Mouse (Mus musculus): Measurements from ENCODE around the gene Rbm10. TPM values are rescaled to one million over a fixed set of nuclear protein-coding genes. Genes with fewer than 3 reads are reported as not detected.

Gene Rbm10
- total and polyA plus RNA-seq, 3 experiments, result 154 to 183 TPM; not detected in 1

DNA sequence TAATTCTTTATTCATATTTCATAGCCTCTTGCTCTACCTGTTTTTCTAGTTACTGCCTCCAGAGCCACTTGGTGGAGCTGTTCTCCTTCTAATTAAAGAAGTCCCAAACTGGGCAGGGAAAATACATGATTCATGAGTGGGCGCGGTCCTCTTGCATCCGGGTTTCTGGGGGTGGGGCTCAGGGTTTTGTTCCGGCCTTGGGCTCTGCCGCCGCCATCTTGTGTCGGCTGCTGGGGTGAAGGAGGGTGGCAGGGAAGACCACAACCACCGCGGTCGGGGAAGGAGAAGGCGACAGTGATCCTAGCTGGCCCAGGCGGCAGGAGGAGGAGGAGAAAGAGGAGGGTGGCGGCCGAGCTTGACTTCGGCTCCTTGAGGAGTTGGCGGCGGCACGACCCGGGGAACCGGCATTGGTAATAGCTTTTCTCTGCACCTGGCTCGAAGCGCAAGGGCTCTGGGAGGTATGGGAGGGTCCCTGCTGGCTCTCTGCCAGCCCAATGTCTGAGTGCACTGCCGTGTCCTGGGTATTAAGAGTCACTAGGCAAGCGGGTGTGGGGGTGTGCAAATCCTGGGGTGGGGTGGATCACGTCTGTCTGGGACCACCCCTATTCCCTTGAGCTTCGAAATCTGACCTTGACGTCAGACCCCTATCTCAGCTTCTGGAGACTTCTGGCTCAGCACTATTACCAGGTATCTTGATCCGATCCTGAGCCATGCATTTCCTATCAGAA lies 45.6 kb downstream of the Rbm10 start (continued):
- no peak for TF ChIP-seq GABPA (IDR thresholded peaks at IDR 0.05; ENCODE audit: low read depth, low read length)
- no peak for TF ChIP-seq POLR2AphosphoS5 (IDR thresholded peaks at IDR 0.05; ENCODE audit: borderline replicate concordance, low read depth, low read length)
- TF ChIP-seq MEF2A (IDR thresholded peaks at IDR 0.05; ENCODE audit: extremely low read depth, insufficient replicate concordance, low read depth, low read length, poor library complexity, severe bottlenecking), result 0 out of 2 replicates have a peak, but pooled peaks have one; percentile 43

DNA sequence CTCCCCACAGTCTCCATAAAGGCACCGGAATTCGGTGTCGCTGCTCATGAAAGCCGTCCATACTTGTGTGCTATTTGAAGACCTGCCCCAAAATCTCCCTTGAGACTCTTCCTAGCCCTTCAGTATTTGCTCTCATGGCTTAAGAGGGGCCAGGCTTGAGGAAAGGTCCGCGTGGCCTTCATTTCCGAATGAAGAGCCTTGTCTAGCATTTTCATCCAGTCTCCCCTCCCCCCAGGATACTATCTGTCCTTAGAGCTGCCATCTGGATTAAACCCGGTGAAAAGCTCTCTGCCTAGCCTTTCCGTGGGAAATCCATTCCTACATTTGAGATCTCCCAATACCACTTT lies 46.1 kb downstream of the Rbm10 start:
- peak overlapping the region; percentile 96 for H3K9ac ChIP-seq (ENCODE audit: control insufficient read depth, low read depth, low read length, poor library complexity, severe bottlenecking)
- H3K9me3 ChIP-seq (replicated peaks; ENCODE audit: insufficient read depth, low read length), result no peaks in the 10 kb centered on the region
- TF ChIP-seq NRF1 (IDR thresholded peaks at IDR 0.05; ENCODE audit: insufficient read depth, low read depth, low read length, poor library complexity, severe bottlenecking) (no peak), TBP (IDR thresholded peaks at IDR 0.05; ENCODE audit: low read depth, low read length) (0 out of 2 replicates have a peak, but pooled peaks have one; percentile 14)
- H3K4me3 ChIP-seq (ENCODE audit: control insufficient read depth in 1 of 2, insufficient read depth in 1 of 2, low read depth in 2 of 2, low read length in 2 of 2), result peak overlapping the region; percentile 72 to 85
- H3K27ac ChIP-seq (ENCODE audit: control insufficient read depth, low read depth, low read length), result peak overlapping the region; percentile 81
- peaks cover 20 to 47% of the 10 kb centered on the region in 2 experiments for H3K36me3 ChIP-seq (ENCODE audit: control insufficient read depth in 1 of 2, insufficient read depth in 2 of 2, low read length in 2 of 2)
- no peak for DNase-seq (ENCODE audit: low read depth, low spot score)
- peaks cover 13 to 32% of the 10 kb centered on the region in 2 experiments for H3K4me1 ChIP-seq (ENCODE audit: control insufficient read depth in 1 of 2, insufficient read depth in 2 of 2, low read length in 2 of 2)
- no peaks in the 10 kb centered on the region for H3K27me3 ChIP-seq (ENCODE audit: control insufficient read depth in 1 of 2, insufficient read depth in 2 of 2, low read length in 2 of 2)
- H3K79me2 ChIP-seq (ENCODE audit: control insufficient read depth, insufficient read depth, low read length, poor library complexity), result peaks cover 32% of the 10 kb centered on the region

- DNase-seq (ENCODE audit: low read depth, low spot score), result peak; percentile 99
- Histone ChIP-seq H3K4me1 (ENCODE audit: control insufficient read depth in 1 of 2, insufficient read depth in 2 of 2, low read length in 2 of 2) (peaks cover 8 to 16% of the 10 kb centered on the region in 2 experiments), H3K9me3 (replicated peaks; ENCODE audit: insufficient read depth, low read length) (no peaks in the 10 kb centered on the region), H3K79me2 (ENCODE audit: control insufficient read depth, insufficient read depth, low read length, poor library complexity) (peaks cover 27% of the 10 kb centered on the region), H3K4me3 (ENCODE audit: control insufficient read depth in 1 of 2, insufficient read depth in 1 of 2, low read depth in 2 of 2, low read length in 2 of 2) (peak within 1 kb of the TSS; percentile 90 to 91), H3K36me3 (ENCODE audit: control insufficient read depth in 1 of 2, insufficient read depth in 2 of 2, low read length in 2 of 2) (peaks cover 0 to 22% of the 10 kb centered on the region in 2 experiments; a peak in 3 of 4 replicates), H3K9ac (ENCODE audit: control insufficient read depth, low read depth, low read length, poor library complexity, severe bottlenecking) (peak within 1 kb of the TSS; percentile 97), H3K27ac (ENCODE audit: control insufficient read depth, low read depth, low read length) (peak within 1 kb of the TSS; percentile 94), H3K27me3 (ENCODE audit: control insufficient read depth in 1 of 2, insufficient read depth in 2 of 2, low read length in 2 of 2) (no peaks in the 10 kb centered on the region)
- TF ChIP-seq POLR2A (IDR thresholded peaks at IDR 0.05; ENCODE audit: control insufficient read depth in 1 of 2, insufficient read depth in 1 of 2, low read depth in 1 of 2, low read length in 2 of 2, poor library complexity in 1 of 2) (peak in 1 of 2 experiments; percentile 75; a peak in 2 of 4 replicates), EP300 (IDR thresholded peaks at IDR 0.05; ENCODE audit: low read depth in 1 of 2, low read length in 2 of 2) (0 out of 4 replicates have a peak, but pooled peaks of 1 of the 2 experiments have one; percentile 2), UBTF (IDR thresholded peaks at IDR 0.05; ENCODE audit: borderline replicate concordance, insufficient read depth, low read depth, low read length) (no peak), SIN3A (IDR thresholded peaks at IDR 0.05; ENCODE audit: low read length) (peak; percentile 59; the same call in 1 of the 2 replicates), NRF1 (IDR thresholded peaks at IDR 0.05; ENCODE audit: insufficient read depth, low read depth, low read length, poor library complexity, severe bottlenecking) (no peak), TBP (IDR thresholded peaks at IDR 0.05; ENCODE audit: low read depth, low read length) (peak; percentile 59), POLR2AphosphoS2 (IDR thresholded peaks at IDR 0.05; ENCODE audit: low read length) (peak; percentile 52; the same call in 1 of the 2 replicates), ETS1 (IDR thresholded peaks at IDR 0.05; ENCODE audit: low read depth, low read length) (no peak; the same call in 1 of the 2 replicates), CHD2 (IDR thresholded peaks at IDR 0.05; ENCODE audit: low read length) (peak; percentile 29; the same call in 1 of the 2 replicates), HCFC1 (IDR thresholded peaks at IDR 0.05; ENCODE audit: low read depth, low read length) (peak; percentile 73), NELFE (IDR thresholded peaks at IDR 0.05; ENCODE audit: low read depth, low read length) (peak; percentile 73), MAX (IDR thresholded peaks at IDR 0.05; ENCODE audit: low read length) (peak; percentile 70; the same call in 1 of the 2 replicates), MXI1 (IDR thresholded peaks at IDR 0.05; ENCODE audit: low read depth, low read length) (peak; percentile 23; the same call in 1 of the 2 replicates), ZNF384 (IDR thresholded peaks at IDR 0.05; ENCODE audit: low read depth, low read length) (peak; percentile 30; the same call in 1 of the 2 replicates), MYC (IDR thresholded peaks at IDR 0.05; ENCODE audit: low read depth, low read length) (peak; percentile 76), USF1 (IDR thresholded peaks at IDR 0.05; ENCODE audit: low read depth, low read length) (0 out of 2 replicates have a peak, but pooled peaks have one; percentile 15)
Observed at GRCm38 (mm10) chrX:20687519-20688067, 70.3 kb downstream of the Rbm10 start, which contains the start of gene Cdk16. Gene Cdk16 (plus strand): TSS chrX:20687954.

All from MEL (cell line).